Comparison of ENCODE assay signal across 8 mouse cellular contexts in the genomic region with DNA sequence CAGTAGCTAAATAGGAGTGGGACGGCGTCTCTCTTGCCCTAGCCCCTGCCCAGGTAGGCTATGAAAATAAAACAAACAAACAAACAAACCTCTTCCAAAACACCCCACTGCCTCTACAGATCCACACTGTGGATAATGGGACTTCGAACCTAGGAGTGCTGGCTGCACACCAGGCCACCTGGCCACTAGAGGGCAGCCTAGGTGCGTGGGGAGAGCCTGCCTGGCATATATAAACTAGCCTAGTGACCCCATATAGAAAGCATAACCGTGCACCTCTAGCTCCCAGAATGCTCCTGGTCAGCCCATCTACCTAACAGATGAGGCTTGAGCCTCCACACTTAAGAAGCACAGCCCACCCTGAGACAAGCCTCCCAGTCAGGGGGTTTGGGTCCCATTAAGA. TPM values are rescaled to one million over a fixed set of nuclear protein-coding genes. Genes with fewer than 3 reads are reported as not detected.
DNase-seq lines count a peak whose midpoint lies in the region; ATAC-seq and TF ChIP-seq lines count a peak whose summit lies in the region.

No protein-coding gene starts in this region.

- no peak overlapping the region for H3K9ac ChIP-seq in intestine, postnatal 0 days (ENCODE audit: low read depth, low read length)

- DNase-seq in ovary, postnatal 14 days (ENCODE audit: low spot score) = peak; percentile 46
- no peak for DNase-seq in ovary, postnatal 10 days (ENCODE audit: low spot score)
- DNase-seq in lung, adult 18-20 months = peak; percentile 59 to 79
- peak; percentile 93 for DNase-seq in thymus, postnatal 4 days

- no peak overlapping the region for H3K4me2 ChIP-seq in intestine, postnatal 0 days (replicated peaks; ENCODE audit: low read depth)

- H3K4me1 ChIP-seq in cortical plate, adult 2 months (ENCODE audit: control insufficient read depth, insufficient read depth, low read length) = peaks cover 3% of the 10 kb centered on the region; the same call in 1 of the 2 replicates
- H3K4me1 ChIP-seq in intestine, postnatal 0 days (replicated peaks; ENCODE audit: control insufficient read depth, insufficient read depth, low read length) = 0 out of 2 replicates have a peak, but pooled peaks cover 2% of the 10 kb centered on the region

- no peak overlapping the region for H3K27ac ChIP-seq in cortical plate, adult 2 months (ENCODE audit: insufficient read depth, low read length)
- H3K27ac ChIP-seq in intestine, postnatal 0 days (ENCODE audit: low read depth, low read length) = no peak overlapping the region

- H3K9me3 ChIP-seq in intestine, postnatal 0 days (ENCODE audit: control insufficient read depth) = no peaks in the 10 kb centered on the region

- no peaks in the 10 kb centered on the region for H3K36me3 ChIP-seq in intestine, postnatal 0 days (ENCODE audit: control insufficient read depth, insufficient read depth)

- no peak overlapping the region for H3K4me3 ChIP-seq in cortical plate, adult 2 months (ENCODE audit: insufficient read depth, low read length)
- no peak overlapping the region for H3K4me3 ChIP-seq in intestine, postnatal 0 days (ENCODE audit: low read depth, low read length)

- no peak for TF ChIP-seq POLR2A in cortical plate, adult 2 months (IDR thresholded peaks at IDR 0.05; ENCODE audit: extremely low read depth, insufficient read depth, low read length)

- 41% methylated on average over 5 of the region's 5 CpGs for WGBS in intestine, postnatal 0 days

- peak; percentile 69 for TF ChIP-seq CTCF in cortical plate, adult 2 months (IDR thresholded peaks at IDR 0.05; ENCODE audit: extremely low read depth, insufficient read depth, low read length)
- TF ChIP-seq CTCF in intestine, postnatal 0 days (IDR thresholded peaks at IDR 0.05; ENCODE audit: low read depth) = peak; percentile 97

- no peaks in the 10 kb centered on the region for H3K27me3 ChIP-seq in intestine, postnatal 0 days (replicated peaks; ENCODE audit: control insufficient read depth, insufficient read depth, low read length)

- peak; percentile 52 for ATAC-seq in granulocyte monocyte progenitor cell, adult 5-6 weeks (replicated peaks; ENCODE audit: poor library complexity, severe bottlenecking)
- peak; percentile 72 for ATAC-seq in intestine, postnatal 0 days
- peak; percentile 57; the same call in 1 of the 2 replicates for ATAC-seq in neutrophil, adult 5-6 weeks (ENCODE audit: extremely low read depth, insufficient number of reproducible peaks, low FRiP score, poor library complexity, severe bottlenecking)

RNA-seq across cellular contexts. Expression of gene Noxa1, which starts 32.3 kb away (rescaled TPM):
- not detected in 2 replicates for polyA plus RNA-seq in cortical plate, adult 2 months (2012; rRNA removed)
- total RNA-seq in granulocyte monocyte progenitor cell, adult 5-6 weeks (2014; fragmentation: Nextera tagmentation) = 1.3 TPM in 1 of 2 replicates, not detected in the other
- total RNA-seq in granulocyte monocyte progenitor cell, adult 5-6 weeks (2017) = not detected in 2 replicates
- 3.3 and 5.8 TPM in 2 replicates for polyA plus RNA-seq in intestine, postnatal 0 days (2015; fragmentation: Nextera tagmentation; extraction: Ambion mirVana)
- not detected in 2 replicates for total RNA-seq in neutrophil, adult 5-6 weeks (2017)

RNA-seq across cellular contexts. Expression of gene Entpd8, which starts 47.1 kb away (rescaled TPM):
- polyA plus RNA-seq in cortical plate, adult 2 months (2012; rRNA removed) = not detected in 2 replicates
- total RNA-seq in granulocyte monocyte progenitor cell, adult 5-6 weeks (2014; fragmentation: Nextera tagmentation) = not detected in 2 replicates
- total RNA-seq in granulocyte monocyte progenitor cell, adult 5-6 weeks (2017) = not detected in 2 replicates
- 24.6 and 25.9 TPM in 2 replicates for polyA plus RNA-seq in intestine, postnatal 0 days (2015; fragmentation: Nextera tagmentation; extraction: Ambion mirVana)
- not detected in 2 replicates for total RNA-seq in neutrophil, adult 5-6 weeks (2017)

RNA-seq across cellular contexts. Expression of gene Nrarp, which starts 53.4 kb away (rescaled TPM):
- polyA plus RNA-seq in cortical plate, adult 2 months (2012; rRNA removed) = 22.1 and 24.2 TPM in 2 replicates
- total RNA-seq in granulocyte monocyte progenitor cell, adult 5-6 weeks (2014; fragmentation: Nextera tagmentation) = 0.62 TPM in 1 of 2 replicates, not detected in the other
- 0.39 and 0.72 TPM in 2 replicates for total RNA-seq in granulocyte monocyte progenitor cell, adult 5-6 weeks (2017)
- 15.9 and 16.5 TPM in 2 replicates for polyA plus RNA-seq in intestine, postnatal 0 days (2015; fragmentation: Nextera tagmentation; extraction: Ambion mirVana)
- 1.7 and 3.6 TPM in 2 replicates for total RNA-seq in neutrophil, adult 5-6 weeks (2017)
